Comparison of ENCODE assay signal across 19 mouse cellular contexts in genomic region chr1:59492432-59492831, GRCm38 (mm10). TPM values are rescaled to one million over a fixed set of nuclear protein-coding genes. Genes with fewer than 3 reads are reported as not detected.
A peak's percentile ranks its signal among the peaks of the same experiment; 100 is the strongest.
DNase-seq lines count a peak whose midpoint lies in the region; ATAC-seq and TF ChIP-seq lines count a peak whose summit lies in the region.
"Had no signal": no experiment of that assay in that cellular context is flagged by ENCODE, and none has a peak within 500 bp of the region (broad histone marks: within the 10 kb centered on the region; RNA-seq: fewer than 3 reads in every experiment).

No protein-coding gene starts in this region.

- no peaks in the 10 kb centered on the region for H3K27me3 ChIP-seq in embryonic facial prominence, embryonic 15.5 days
- H3K27me3 ChIP-seq in liver, embryonic 14.5 days (ENCODE audit: control insufficient read depth, insufficient read depth, low read length): no peaks in the 10 kb centered on the region
- H3K27me3 ChIP-seq: heart, embryonic 15.5 days had no signal

- 0 out of 2 replicates have a peak overlapping the region, but pooled peaks have one; percentile 7 for H3K27ac ChIP-seq in embryonic facial prominence, embryonic 15.5 days (replicated peaks)
- no peak overlapping the region; the same call in 1 of the 2 replicates for H3K27ac ChIP-seq in liver, embryonic 14.5 days
- H3K27ac ChIP-seq: forebrain, embryonic 13.5 days; heart, adult 2 months; heart, embryonic 15.5 days; hindbrain, embryonic 14.5 days had no signal

- peaks cover 39% of the 10 kb centered on the region for H3K4me1 ChIP-seq in embryonic facial prominence, embryonic 15.5 days
- H3K4me1 ChIP-seq in liver, embryonic 14.5 days (replicated peaks; ENCODE audit: control insufficient read depth in 2 of 2, insufficient read depth in 2 of 2, low read length in 1 of 2): peaks cover 28 to 37% of the 10 kb centered on the region in 2 experiments

- H3K9ac ChIP-seq in embryonic facial prominence, embryonic 15.5 days: no peak overlapping the region
- H3K9ac ChIP-seq in liver, embryonic 14.5 days (replicated peaks): no peak overlapping the region
- H3K9ac ChIP-seq: forebrain, embryonic 13.5 days; forebrain, postnatal 0 days; heart, embryonic 15.5 days; hindbrain, embryonic 14.5 days had no signal

- no peak overlapping the region for H3K4me2 ChIP-seq in embryonic facial prominence, embryonic 15.5 days (replicated peaks)
- H3K4me2 ChIP-seq in liver, embryonic 14.5 days (ENCODE audit: low read depth): peak overlapping the region; percentile 24; the same call in 1 of the 2 replicates
- H3K4me2 ChIP-seq: forebrain, embryonic 13.5 days; heart, embryonic 11.5 days; heart, embryonic 15.5 days; hindbrain, embryonic 14.5 days had no signal

- WGBS in embryonic facial prominence, embryonic 15.5 days: 43% methylated on average over 4 of the region's 4 CpGs
- 23% methylated on average over 4 of the region's 4 CpGs for WGBS in liver, embryonic 14.5 days (ENCODE audit: insufficient replicate concordance)

- TF ChIP-seq CTCF in liver, embryonic 14.5 days (IDR thresholded peaks at IDR 0.05; ENCODE audit: low read depth): no peak

- H3K9me3 ChIP-seq in embryonic facial prominence, embryonic 15.5 days (replicated peaks): no peaks in the 10 kb centered on the region
- H3K9me3 ChIP-seq in liver, embryonic 14.5 days (ENCODE audit: control insufficient read depth, low read length): no peaks in the 10 kb centered on the region
- H3K9me3 ChIP-seq: forebrain, embryonic 13.5 days; heart, embryonic 15.5 days had no signal

- peak; percentile 64 for DNase-seq in liver
- DNase-seq in liver, embryonic 14.5 days (ENCODE audit: low read depth in 3 of 3, low spot score in 3 of 3): peak in 1 of 3 experiments; percentile 44
- DNase-seq in kidney, postnatal 10 days: no peak
- no peak for DNase-seq in thymus, adult 18-20 months
- DNase-seq: adrenal gland, postnatal 10 days; cerebellum, adult 11 months; cerebellum, adult 8-10 months; cerebellum, postnatal 36 days; forebrain, postnatal 0 days; gastrocnemius, postnatal 14 days; heart, adult 2 months; heart, postnatal 14 days had no signal

- ATAC-seq in embryonic facial prominence, embryonic 15.5 days (ENCODE audit: insufficient number of reproducible peaks, low FRiP score, low TSS enrichment, low read depth): no peak
- peak; percentile 79 for ATAC-seq in liver, embryonic 14.5 days (ENCODE audit: insufficient read depth)
- peak; percentile 61 for ATAC-seq in megakaryocyte progenitor cell, adult 5-6 weeks (replicated peaks; ENCODE audit: poor library complexity)
- ATAC-seq in activated CD4-positive, CD25-positive, alpha-beta regulatory T cell, adult 4 months: no peak
- ATAC-seq: forebrain, embryonic 13.5 days; forebrain, postnatal 0 days had no signal

- no peak overlapping the region for H3K4me3 ChIP-seq in embryonic facial prominence, embryonic 15.5 days (replicated peaks)
- H3K4me3 ChIP-seq in liver, embryonic 14.5 days (ENCODE audit: insufficient read depth in 1 of 2, low read depth in 2 of 2, low read length in 2 of 2): no peak overlapping the region
- H3K4me3 ChIP-seq: forebrain, embryonic 13.5 days; heart, adult 2 months; heart, embryonic 15.5 days had no signal

- 0 out of 2 replicates have a peak, but pooled peaks have one; percentile 59 for TF ChIP-seq EP300 in liver, embryonic 14.5 days (IDR thresholded peaks at IDR 0.05; ENCODE audit: low read depth)

- H3K36me3 ChIP-seq in embryonic facial prominence, embryonic 15.5 days: no peaks in the 10 kb centered on the region
- no peaks in the 10 kb centered on the region for H3K36me3 ChIP-seq in liver, embryonic 14.5 days (replicated peaks; ENCODE audit: control insufficient read depth, insufficient read depth, low read depth)
- H3K36me3 ChIP-seq: heart, embryonic 15.5 days had no signal

RNA-seq across cellular contexts. Expression of gene Fzd7, which starts 10.2 kb away (rescaled TPM):
- polyA plus RNA-seq in embryonic facial prominence, embryonic 15.5 days (2015; fragmentation: Nextera tagmentation; extraction: Ambion mirVana): 11.9 TPM in 2 replicates
- polyA plus RNA-seq in liver, embryonic 14.5 days (2012; rRNA removed): 2.4 and 2.6 TPM in 2 replicates
- 1.3 and 1.5 TPM in 2 replicates for polyA plus RNA-seq in liver, embryonic 14.5 days (2014; fragmentation: Nextera tagmentation; extraction: Ambion mirVana)
- 6.7 and 7.5 TPM in 2 replicates for total RNA-seq in megakaryocyte progenitor cell, adult 5-6 weeks (2015)
- 4.2 and 7.0 TPM in 2 replicates for total RNA-seq in megakaryocyte progenitor cell, adult 5-6 weeks (2017)
- polyA plus RNA-seq in activated CD4-positive, CD25-positive, alpha-beta regulatory T cell, adult 4 months (2017; shearing (Covaris generic)): not detected

RNA-seq across cellular contexts. Expression of gene Gm973, which starts 23.6 kb away (rescaled TPM):
- polyA plus RNA-seq in embryonic facial prominence, embryonic 15.5 days (2015; fragmentation: Nextera tagmentation; extraction: Ambion mirVana): 9.0 and 13.4 TPM in 2 replicates
- 0.03 and 0.05 TPM in 2 replicates for polyA plus RNA-seq in liver, embryonic 14.5 days (2012; rRNA removed)
- not detected in 2 replicates for polyA plus RNA-seq in liver, embryonic 14.5 days (2014; fragmentation: Nextera tagmentation; extraction: Ambion mirVana)
- total RNA-seq in megakaryocyte progenitor cell, adult 5-6 weeks (2015): 0.30 TPM in 1 of 2 replicates, not detected in the other
- total RNA-seq in megakaryocyte progenitor cell, adult 5-6 weeks (2017): 0.20 TPM in 1 of 2 replicates, not detected in the other
- not detected for polyA plus RNA-seq in activated CD4-positive, CD25-positive, alpha-beta regulatory T cell, adult 4 months (2017; shearing (Covaris generic))

Comparison
In these comparisons a context has a peak if more than half of its experiments do, and no peak if none do; other contexts are left out.
1. ATAC-seq: peak in liver, embryonic 14.5 days (single experiment) and megakaryocyte progenitor cell, adult 5-6 weeks (single experiment); none in embryonic facial prominence, embryonic 15.5 days (single experiment) and activated CD4-positive, CD25-positive, alpha-beta regulatory T cell, adult 4 months (single experiment).